Mouse (Mus musculus) frontal cortex, adult 2 months (tissue): ENCODE measurements at regions not wholly inside any gene's neighbourhood (a gene's known extent, or its start where the extent isn't known, plus 50 kb on each side); places are given as distances from the start of the nearest gene placed in this dataset.

Source experiments
- DNase-seq, 2 experiments: peaks; one replicate each; pipeline ENCODE4 v3.0.0; 2022; ENCODE audit warnings: low spot score in 1 of 2; ENCODE audit errors: extremely low spot score in 1 of 2

DNA sequence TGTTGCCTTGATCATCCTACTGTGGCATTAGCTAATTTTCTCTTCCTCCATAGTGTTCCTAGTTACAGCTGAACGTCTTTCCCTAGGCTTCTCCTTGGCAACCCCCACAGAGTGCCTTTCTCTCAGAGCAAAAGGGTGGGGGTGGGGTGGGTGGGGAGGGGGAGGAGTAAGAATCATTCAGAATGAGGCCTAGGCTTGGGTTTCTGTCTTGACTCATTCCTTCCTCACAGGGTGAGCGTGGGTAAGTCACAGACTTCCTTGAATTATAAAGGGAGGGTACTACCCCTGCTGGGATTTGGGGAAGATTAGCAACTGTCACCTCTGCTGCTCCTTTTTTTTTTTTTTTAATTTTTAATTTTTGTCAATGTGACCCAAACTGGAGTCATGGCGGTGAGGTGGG, 114.5 kb downstream of the Dhx35 start:
- no peak for DNase-seq

DNA sequence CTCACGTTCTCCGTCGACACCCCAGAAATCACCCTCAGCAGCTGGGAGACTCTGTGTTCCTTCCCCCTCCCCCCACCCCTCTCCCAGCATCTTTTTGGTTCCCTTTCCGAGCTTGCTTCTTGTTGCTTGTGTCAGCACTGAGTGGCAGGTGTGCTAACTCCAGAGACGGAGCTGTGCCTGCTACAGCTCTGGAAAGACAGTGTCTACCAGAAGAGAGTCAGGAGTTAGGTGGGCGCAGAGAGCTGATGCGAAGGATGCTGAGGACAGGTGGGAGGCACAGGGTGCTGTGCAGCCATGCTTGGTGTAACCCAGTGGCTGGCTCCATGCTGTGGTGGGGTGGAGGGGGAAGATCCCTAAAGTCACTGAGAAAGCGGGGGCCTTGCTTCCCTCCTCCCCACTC, 115.7 kb downstream of the Dhx35 start:
- DNase-seq, result peak in 1 of 2 experiments; percentile 36

DNA sequence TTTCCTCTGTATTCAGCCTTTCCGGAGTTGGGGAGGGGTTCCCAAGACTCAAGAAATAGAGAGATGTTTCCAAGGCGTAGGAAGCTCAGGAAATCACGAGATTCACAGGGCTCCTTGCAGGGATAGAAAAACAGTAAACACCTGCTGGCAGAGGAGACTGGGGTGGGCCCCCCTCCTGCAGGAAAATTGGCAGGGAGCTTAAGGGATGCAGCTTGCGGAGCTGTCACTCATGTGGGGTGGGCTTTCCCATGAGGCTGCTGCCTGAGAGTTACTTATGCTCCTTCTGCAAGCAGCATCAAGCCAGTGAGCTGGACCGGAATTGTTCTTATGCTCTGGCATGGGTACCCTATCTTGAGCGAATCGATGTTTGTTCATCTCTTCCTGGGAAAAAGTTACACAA, 116.6 kb downstream of the Dhx35 start:
- no peak for DNase-seq

DNA sequence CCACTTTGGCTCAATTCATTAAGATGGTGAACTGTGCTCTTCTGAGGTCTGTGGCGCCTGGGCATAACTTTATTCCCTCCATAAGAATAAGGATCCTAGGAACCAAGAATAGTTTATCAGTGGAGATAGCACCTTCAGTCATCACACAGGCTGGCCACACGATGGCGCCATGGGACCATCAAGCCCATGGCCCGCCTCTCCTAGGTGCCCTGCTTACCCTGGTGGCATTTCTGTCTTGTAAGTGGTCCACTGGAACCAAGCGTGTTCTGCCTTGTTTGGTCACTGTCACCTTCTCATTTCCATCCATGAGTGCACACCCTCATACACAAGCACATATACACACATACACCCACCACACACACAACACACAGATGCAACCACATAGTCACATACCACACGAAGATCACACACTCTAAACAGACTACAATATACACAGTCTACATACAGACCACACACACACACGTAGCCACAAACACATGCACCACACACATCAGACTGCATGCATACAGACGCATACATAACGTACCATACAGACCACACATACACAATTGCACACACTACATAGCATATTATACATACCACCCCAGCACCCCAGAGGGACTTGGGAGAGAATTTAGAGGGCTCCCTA, 118.1 kb downstream of the Dhx35 start:
- DNase-seq, result peak in 1 of 2 experiments; percentile 66

DNA sequence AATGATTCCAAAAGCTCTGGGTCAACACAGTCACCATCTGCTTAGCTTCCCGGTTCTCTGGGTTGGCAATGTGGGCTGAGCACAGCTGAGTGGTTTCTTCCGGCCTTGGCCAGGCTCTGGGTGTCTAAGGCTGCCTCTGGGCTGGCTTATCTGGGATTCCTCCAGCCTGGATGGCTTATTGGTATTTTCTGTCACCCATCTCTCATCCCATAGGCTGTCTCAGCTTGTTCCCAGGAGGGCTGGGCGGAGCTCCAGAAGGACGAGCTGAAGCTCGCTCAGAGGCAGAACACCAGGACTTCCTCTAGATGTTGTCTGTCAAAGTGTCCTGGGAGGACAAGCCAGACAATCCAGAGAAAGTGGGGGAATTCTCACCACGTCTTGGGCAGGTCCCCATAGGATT, 122.8 kb downstream of the Dhx35 start:
- DNase-seq, result peak in 1 of 2 experiments; percentile 17

DNA sequence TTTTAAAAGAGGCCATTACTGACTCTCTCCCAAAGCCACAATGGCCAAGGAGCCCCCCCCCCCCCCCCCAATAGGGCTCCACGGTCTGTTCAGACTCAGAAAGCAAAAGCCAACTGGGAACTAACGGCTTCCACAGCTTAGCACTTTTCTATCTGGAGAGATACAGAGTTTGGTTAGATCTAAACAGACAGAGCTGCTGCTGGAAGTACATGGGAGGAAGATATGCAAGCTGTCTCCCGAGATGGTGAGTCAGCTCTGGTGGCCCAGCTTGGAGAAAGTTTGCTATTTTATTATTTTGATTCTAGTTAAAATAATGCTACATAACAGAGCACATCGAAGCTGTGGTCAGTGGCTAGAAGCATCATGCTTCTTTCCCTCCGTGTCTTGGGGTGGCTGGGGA, 123.7 kb downstream of the Dhx35 start:
- DNase-seq, result peak in 1 of 2 experiments; percentile 38

DNA sequence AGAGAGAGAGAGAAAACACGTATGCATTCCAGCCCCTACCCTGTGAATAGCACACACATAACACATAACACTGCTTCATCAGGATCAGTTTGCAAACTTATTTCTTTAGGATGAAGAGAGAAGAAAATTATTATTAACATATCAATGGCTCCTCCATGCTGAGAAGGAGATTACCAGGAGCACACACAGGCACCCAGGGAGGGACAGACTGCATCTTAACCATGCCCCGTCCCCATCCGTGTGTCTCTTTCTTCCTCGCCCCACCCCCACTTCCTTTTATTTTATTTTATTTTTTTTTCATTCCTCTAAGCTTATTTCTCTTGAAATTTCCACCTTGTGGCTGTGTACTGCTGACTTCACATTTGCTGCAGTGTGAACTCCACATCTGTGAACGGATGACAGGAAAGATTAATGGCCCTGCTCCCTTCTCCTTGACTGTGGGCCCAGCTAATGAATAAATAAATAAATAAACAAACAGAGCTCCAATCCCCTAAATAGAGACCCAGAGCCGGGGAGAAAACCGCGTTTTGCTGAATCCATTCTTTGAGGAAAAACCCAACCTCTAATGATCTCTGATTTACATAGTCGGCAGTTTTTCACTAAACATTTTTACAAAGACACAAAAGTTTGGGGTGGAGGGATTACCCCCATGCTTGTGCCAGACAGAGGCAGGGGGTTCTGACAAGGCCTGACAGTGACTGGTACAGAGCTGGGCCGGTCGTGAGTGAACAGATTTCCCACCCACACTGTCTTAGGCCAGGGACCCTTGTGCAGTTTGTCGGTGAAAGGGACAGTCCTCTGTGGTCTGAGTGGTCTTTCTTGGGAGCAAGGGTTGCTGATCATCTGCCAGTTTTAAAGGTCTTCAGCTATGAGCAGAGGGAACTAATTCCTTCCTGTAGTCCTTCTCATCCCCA, 127.0 kb downstream of the Dhx35 start:
- DNase-seq, result no peak

DNA sequence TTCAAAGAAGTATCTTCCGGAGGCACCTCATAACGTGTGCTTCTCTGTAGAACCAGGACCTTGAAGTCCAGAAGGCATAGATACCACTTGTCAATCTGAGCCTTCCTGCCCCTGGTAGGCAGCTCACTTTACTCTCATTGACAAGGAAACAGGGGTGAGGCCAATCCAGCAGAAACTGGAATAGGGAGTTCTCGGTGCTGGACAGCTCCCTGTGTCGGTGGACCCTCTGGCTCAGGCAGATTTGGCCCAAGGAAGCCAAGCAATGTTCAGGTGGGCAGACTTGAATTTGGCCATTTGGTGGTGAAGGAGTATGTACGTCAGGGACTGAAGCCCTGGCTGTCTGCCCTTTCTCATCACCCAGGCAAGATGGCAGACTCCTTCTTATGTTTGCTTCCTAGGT, 128.2 kb downstream of the Dhx35 start:
- DNase-seq, result no peak

DNA sequence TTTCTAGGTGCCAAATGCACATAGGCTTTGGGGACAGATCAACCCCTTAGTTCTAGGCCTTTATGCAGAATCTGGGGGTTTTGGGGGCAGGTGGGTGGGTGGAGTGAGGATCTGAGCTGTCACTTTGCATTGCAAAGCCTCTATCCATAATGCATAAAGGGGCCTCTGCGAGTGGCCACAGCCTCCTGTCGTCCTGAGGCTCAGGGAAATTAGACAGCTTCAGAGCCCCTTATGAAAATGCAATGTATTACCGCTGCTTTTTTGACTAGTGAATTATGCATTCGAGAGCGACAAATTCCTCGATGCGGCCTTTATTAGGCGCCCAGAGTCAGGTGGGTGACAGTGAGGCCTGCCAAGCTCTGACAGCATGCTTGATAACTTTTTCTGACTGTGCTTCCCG, 134.9 kb downstream of the Dhx35 start:
- DNase-seq, result no peak

DNA sequence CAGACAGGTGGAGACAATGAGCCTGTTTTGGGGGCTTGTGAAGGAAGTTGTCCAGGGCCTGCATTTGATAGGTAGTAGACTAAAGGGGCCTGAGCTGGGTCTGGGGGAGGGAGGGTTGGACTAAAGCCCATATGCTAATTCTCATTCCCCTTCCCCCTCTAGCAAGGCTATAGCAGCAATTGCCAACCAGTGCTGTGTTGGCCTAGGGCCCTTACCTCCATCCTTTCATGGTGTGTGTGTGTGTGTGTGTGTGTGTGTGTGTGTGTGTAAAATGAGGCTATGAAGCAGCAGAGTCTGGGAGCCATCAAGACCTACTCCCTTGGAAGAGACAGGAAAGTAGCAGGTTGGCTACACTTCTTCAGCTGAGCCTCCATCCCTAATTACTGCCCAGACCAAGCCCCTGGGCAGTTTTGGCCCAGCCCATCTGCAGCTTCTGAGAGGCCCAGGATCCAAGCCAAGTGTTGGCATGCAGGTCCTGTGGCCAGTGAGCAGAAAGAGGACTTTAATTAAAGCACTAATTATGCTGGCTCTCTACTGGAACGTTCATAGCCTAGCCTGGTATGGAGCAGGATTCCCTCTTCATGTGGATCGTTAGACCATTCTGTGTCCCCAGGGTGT, 143.4 kb downstream of the Dhx35 start:
- DNase-seq, result peak in 1 of 2 experiments; percentile 38

DNA sequence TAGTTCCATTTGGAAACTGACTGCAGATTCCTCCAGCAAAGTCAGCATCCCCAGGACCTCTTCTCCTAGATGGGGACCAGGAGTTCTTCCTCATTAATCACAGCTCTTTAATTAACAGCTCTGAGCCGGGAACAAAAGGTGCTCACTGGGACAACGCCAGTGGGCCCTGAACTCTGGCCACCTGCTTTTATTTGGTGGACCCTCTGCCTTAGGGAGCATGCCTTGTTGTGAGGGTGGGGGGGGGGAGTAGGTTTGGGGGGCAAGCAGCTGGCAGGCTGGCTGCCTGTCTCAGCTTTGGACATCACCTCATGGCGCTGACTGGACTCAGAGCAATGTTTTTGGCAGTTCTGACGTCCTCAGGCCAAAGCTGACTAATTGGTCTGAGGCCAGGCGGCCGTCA, 154.8 kb downstream of the Dhx35 start:
- DNase-seq, result no peak

DNA sequence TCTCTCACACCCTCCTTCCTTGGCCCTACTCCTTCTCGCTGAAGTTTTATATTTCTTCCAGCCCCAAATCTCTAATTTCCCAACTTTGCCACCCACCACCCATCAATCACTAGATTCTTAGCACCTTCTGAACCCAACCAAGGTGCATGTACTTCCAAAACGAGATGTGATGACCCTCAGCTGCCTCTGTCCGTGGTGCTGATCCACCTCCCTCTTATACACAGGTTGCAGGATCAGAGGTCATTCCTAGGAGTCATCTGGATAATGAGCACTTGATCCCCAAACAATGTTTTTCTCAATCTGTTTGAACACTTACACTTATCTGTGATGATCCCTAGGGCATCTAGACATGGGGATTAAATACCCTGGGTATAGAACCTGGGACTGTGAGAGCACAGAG, 156.5 kb downstream of the Dhx35 start:
- no peak for DNase-seq

DNA sequence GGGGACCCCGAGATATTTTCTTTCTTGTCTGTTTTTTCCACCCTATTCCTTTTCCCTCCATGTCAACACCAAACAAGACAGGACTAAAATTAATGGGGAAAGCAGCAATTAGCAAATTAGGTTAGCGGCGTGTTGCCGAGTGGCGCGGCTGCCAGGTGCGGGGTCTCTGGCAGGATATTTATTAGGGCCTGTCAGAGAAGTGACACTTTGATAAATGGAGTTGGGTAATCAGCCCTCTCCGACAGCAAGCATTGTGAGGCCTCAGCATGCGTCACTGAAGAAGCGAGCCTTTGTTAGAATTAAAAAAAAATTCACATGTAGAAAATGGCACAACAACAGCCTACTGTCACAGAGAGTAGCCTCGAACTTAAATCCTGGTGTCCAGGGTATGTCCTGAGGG, 162.3 kb downstream of the Dhx35 start:
- no peak for DNase-seq

DNA sequence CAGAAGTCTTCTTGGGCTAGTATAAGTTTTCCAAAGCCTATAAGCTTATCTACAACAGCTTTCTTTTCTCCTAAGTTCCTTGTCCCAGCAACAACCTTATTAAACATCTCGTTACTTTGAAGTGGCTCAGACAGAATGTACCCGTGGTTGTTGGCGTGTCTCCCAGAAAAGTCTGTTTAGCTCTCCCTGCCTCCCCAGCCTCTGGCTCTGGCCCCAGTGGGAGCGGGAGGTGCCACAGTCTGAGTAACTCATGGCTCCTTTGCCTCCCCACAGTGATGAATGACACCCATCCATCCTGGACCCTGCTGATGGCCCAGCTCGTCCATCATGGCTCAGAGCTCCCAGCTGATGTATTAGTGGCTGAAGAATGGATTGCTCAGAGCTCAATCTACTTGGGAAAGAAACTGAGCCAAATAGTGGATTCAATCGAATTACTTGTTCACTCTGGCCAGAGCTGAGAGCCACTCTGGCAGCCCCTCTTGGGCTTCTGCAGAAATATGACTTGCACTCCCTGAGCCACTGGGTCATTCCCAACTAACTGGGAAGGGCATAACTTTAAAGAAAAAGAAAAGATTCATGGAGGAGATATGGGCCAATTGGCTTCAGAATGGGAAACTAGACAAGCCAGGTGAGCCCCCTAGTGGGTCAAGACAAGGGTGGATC, 170.5 kb downstream of the Dhx35 start:
- peak; percentile 74 to 91 for DNase-seq

DNA sequence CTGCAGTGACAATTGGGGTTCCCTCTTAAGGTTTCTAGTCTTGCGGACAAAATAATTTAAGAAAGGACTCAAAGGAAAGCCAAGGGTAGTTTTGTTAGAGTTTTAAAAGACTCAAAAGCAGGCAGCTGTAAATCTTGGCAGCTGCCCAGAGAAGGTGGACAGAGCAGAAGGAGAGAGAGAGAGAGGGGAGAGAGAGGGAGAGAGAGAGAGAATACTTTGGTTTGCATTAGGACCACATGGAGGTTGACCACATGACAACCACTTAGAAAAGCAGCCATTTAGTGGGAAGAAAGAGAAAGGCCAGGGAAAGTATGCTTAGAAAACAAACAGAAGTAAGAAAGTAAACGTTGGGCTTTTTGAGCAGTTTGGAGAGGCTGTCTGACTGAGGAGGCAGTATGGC, 177.6 kb downstream of the Dhx35 start:
- DNase-seq, result no peak

DNA sequence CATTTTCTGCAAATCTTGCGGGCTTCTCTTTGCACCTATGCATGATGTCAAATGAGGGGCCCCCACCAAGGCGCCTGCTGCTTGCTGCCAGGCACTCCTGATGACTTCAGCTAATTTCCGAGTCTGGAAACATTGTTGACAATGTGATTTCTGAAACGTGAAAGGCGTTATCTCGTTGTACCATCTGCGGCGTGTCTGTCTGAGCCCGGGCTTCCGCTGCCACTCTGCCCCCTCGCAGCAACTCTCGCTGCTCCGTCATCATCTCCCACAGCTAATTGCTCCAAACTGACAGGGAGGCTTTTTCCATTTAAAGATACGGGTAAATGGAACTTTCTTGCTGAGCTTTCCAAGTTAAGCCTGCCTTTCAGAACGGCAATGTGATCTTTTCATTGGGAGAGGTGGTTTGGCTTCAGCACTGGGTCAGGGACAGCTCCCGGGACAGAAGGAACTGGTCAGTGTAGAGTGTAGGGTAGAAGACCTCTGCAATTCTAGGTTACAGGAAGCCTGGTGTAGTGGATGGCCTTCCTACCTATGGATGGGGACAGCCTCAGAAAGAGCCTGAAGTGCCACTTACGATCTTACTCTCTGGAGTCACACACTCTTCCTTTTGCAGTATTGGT, 191.0 kb downstream of the Dhx35 start:
- DNase-seq, result peak; percentile 2 to 43

DNA sequence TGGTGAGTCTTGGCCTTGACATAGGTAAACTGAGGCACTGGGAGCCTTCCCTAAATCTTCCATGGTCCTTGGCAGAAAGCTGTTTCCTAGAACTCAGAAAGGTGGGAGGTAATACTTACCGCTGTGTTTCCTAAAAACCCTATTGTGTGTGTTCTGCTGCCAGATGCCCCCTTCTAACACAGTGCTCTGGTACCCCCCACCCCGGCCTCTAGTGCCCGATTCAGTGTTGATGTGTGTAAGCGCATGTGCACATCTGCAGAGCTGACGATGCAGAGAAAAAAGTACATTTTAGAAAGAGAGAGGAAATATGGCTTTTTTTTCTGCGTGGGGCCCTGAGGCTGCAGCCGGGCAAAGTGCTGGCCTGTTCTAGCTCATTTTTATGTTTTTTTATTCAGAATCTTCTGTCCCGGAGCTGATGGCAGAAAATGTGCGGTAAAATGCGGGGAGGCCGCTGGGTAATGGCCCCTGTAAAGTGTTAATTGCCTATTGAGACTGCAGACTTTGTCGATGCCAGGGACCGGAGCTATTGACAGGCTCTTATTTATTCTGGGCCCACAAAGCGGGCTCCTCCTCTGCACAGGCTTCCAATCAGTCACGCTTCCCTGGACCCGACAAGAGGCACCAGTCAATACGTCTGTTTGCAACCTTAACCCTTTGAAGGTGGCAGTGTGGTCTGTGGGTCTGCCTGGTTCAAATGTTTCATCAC, 208.0 kb downstream of the Dhx35 start:
- DNase-seq, result no peak

DNA sequence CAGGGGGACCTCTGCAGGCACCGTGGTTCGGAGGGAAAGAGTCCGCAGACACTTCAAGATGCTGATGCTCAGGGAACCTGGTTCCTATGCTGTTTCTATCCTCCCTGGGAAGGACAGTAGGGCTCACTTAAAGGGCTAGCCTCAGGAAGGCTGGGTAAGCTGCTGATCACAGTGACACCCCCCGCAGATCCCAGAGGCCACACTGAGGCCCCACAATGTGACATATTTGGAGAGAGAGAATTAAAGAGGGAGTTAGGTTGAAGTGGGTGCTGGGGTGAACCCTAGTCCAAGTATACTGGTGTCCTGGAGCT, 208.5 kb downstream of the Dhx35 start:
- DNase-seq, result no peak

DNA sequence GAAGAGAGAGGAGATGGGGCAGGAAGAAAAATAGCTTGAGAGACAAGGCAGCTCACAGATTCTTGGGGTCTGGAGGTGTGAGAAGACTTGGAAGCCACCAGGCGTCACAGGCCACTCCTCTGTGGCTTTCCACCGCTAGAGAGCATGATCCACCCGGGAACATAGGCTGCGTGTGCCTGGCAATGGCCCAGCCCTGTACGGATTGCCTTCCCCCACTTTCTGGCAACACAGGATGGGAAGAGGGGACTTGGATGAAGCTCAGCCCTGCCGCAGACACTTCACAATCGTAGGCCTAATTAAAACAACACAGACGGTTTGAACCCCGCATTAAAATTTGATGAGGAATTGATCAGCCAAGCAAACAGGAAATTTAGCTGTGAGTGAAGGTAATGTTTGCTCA, 209.8 kb downstream of the Dhx35 start:
- DNase-seq, result peak in 1 of 2 experiments; percentile 17

DNA sequence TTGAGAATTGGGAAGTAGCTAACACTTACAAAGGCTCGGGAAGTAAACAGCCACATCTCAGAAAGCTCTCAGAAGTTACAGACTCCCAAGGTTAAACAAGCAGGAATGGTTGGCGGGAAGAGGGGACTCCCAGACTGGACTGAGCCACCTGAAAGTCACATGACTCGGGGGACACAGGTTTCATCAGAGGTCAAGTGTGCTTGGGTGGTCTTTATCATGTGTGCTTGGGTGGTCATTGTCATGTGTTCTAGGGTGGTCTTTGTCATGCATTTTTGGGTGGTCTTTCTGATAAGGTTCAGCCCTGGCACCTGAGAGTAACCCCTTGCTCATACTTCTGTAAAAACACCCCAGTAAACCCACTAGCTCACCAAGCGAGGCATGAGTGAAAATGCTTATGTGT, 218.1 kb downstream of the Dhx35 start:
- DNase-seq, result no peak
